Mouse (Mus musculus): Measurements from ENCODE around the gene Gm20388. TPM values are rescaled to one million over a fixed set of nuclear protein-coding genes. Genes with fewer than 3 reads are reported as not detected.

The Gm20388 gene
- total RNA-seq, 2 experiments from 2014 or later, result 12.7 TPM; not detected in 1

DNA sequence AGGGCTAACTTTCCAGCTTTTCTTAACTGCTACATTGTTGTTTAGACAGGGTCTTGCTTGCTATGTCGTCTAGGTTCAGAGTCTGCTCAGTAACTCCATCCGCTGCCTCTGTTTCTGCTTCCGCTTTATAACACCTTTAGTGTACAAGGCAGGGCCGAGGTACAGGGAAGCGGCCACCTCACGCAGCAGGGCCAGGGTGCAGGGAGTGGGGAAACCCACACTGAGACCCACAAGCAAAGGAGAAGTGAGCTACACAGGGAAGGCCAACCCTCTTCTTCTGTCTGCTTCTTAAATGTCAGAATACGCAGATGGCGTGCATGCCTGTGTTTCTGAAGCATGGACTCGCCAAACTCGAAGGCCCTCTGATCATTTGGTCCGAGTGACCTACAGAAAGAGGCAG is 568.1 kb downstream of the Gm20388 start:
- no peak for DNase-seq

DNA sequence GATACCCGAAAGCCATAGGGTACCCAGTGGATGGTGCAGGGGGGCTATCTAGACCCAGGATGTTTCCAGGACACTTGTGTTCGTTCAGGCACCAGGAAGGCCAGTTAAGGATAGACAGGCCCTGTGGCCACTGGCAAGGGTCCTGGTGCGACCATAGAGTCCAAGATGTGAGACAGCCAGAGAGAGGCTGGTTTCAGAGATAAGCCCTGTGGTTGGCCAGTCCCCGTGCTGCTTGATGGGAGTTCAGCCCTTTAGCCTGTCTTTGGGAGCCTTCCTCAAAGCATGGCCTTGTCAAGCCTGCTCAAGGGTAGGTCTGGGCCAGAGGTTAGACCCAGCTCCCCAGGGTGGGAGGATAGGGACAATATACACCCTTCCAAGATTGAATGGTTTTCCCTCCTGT is 569.0 kb downstream of the Gm20388 start:
- DNase-seq, result no peak

DNA sequence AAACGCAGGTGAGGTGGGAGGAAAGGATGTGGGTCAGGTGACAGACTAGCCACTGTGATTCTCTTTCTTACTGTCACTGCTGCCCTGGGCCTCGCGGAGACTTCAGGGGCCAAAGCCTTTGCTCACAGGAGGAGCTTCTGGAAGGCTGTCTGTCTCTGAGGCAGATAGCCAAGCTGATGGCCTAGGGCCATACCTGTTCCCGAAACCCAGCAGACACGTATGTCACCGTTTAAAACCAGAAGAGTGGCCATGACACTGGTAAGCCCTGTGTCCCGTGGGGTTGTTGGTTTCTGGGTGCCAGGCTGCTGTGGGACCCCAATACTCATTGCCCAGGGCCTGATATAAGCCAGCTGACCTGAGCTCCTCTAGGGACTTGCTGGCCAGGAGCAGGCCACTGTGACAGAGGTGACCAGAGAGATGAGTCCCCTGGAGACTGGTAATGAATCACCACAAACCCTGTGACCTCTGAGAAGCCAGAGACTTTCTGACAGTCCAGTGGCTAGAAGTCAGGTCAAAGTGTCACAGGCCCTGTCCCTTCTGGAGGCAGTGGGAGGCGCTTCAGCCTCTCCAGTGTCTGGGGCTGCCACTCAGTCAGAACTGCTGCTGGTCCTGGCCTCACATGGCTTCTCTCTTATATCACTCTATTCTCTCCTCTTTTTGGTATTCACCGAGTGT is 571.5 kb downstream of the Gm20388 start:
- DNase-seq, result no peak

- DNase-seq, result peak in 1 of 2 experiments; percentile 60
These were observed 573.8 kb downstream of the Gm20388 start for GRCm38 (mm10) chr8:120484460-120484859.

DNA sequence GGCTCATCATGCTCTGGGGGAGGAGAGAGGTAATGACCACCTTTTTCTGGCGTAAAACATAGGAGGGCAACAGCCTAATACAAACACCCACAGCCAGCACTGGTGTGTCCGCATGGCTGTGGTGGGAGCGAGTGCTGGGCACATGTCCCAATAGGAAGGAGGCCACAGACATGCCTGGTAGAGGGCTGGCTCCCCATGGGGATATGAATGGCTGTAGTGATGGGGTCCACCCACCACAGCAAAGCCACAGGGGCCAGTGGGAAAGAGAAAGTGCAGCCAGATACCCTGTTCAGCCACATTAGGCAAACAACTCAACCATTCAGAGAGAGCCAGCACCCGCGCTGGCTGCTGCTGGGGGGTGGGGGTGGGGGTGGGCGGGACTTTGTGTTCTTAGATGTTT is 574.5 kb downstream of the Gm20388 start:
- peak in 1 of 2 experiments; percentile 44 for DNase-seq

DNA sequence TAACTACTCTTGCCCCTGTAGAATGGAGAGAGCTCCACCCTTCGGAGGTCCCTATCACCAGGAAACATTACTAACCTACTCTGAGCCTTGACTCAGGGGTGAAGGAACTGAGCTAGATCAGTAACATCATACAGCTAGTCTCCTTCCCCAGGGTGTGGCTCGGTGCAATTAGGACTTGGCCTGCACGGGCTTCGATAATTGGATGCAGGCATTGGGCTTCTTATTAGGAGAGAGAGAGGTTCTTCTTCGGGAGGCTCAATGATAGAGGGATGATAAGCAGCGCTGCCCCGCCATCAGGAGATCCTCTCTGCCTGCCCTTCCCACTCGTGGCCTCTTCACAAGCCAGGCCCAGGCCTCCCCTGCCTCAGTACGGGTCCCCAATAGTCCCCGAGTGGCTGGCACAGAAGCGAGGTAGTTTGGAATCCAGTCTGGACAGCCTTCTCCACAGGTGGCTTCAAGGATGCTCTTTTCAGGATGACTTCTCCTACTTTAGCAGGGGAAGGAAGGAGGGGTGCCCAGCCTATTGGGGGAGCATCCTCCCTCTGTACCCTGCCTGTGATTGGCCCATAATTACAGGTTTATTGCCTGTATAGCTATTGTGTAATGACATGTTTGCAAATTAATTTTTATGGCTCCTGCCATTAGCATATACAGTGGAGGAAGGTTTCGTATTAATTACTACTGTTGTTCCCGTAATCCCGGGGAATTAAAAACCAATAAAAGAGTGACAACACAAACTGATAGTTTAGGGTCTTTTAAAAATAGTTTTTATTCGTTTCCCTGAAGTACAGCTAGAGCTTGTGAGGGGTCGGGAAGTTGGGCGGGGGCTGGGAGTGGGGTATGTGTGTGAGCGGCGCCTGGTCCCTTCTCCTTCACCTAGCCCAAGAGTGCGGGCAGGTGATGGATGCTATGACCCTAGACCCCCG is 575.2 kb downstream of the Gm20388 start:
- no peak for DNase-seq

DNA sequence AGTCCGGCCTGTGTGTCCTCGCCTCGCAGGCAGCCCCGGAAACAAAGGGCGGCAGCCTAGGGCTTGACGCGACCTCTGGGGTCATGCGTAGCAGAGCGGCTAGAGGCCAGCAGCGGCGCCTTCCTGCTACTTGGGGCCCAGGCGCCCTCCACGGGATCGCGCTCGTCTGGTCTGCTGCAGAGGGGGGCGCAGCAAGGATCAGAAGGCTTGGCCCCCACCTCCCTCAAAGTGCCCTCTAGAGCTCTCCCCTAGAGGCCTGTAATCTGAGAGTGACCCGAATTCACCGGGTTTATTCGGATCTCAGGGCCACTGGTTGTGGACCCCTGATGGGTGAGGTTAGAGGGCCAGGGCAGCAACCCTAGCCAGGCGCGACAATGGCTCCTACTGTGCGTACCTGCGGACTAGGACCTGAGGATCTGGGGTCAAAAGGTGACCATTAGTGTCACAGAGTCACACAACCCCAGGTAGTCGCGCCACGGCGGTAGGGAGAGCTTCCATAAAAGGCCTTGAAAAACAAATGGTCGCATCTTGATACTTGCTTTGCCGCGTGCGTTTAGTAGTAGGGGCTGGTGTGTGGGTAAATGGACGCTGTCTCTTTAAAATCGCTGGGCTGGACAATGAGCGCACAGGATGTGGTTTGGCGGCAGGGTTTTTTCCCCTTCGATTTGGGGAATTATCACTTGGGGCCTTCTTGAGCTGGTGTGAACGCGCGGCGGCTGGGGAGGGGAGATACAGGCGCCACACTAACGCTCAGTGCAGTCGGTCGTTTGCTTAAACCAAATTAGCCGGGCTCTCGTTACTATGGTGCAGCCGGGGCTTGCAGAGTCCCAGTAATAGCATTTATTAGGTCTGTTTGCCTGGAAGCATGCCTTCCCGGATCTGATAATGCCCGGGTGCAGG is 576.1 kb downstream of the Gm20388 start:
- peak; percentile 64 to 69 for DNase-seq

- DNase-seq, result no peak
These were observed 576.7 kb downstream of the Gm20388 start for GRCm38 (mm10) chr8:120487377-120487728.

DNA sequence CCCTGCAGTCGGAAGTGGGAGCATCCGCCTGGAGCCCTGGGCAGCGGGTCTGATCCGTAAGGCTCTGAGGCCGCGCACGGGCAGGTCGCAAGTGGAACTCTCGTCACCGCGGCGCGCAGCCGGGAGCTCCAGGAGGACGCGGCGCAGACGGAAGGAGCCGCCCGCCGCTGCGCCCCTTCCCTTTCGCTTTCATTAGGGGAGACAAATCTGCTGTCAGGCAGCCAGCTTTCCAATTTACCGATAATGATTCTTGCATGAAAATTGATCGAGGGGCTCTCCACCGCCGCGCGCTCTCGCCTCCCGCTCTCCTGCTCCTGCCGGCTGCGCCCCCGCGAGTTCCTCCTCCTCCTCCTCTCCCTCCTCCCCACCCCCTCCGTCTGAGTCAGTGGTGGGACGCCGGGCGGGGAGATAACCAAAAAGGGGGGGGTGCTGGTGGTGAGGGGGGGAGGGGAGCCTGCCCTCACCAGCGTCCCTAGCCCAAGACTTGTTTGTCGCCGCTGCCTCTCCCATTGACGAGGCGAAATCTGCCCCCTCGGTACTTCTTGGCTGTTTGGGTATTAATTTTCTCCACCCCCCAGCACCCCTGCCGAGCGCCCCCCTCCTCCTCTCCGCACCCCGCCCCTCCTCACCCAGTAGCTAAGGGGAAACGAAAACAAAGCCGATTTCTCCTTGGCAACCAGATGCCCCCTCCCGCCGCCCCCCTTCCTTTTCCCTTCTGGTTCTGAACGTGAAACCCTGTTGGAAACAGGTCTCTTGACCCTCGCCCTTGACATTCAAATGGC is 577.3 kb downstream of the Gm20388 start:
- DNase-seq, result peak; percentile 78 to 79

DNA sequence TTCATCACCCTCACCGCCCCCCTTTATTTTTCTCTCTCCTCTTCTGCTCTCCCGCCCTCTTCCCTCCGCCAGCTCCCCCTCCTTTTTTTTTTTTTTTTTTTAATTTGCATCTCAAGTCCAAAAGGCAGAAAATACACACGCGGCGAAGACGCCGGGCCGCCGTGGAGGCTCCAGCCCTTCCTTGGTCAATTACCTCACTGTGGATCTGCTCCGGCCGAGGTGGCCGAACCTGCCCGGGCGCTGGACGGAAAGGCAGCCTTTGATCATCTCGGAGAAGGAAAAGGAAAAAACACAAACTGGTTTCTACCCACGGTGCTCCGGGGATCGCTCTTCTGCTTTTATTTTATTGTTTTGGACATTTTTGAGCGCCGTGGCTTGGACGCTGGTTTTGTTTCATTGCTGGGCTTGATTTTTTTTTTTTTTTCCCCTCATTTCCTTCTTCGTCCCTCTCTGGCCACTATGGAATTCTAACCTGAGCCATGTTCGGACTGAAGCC is 578.0 kb downstream of the Gm20388 start:
- DNase-seq, result no peak

DNA sequence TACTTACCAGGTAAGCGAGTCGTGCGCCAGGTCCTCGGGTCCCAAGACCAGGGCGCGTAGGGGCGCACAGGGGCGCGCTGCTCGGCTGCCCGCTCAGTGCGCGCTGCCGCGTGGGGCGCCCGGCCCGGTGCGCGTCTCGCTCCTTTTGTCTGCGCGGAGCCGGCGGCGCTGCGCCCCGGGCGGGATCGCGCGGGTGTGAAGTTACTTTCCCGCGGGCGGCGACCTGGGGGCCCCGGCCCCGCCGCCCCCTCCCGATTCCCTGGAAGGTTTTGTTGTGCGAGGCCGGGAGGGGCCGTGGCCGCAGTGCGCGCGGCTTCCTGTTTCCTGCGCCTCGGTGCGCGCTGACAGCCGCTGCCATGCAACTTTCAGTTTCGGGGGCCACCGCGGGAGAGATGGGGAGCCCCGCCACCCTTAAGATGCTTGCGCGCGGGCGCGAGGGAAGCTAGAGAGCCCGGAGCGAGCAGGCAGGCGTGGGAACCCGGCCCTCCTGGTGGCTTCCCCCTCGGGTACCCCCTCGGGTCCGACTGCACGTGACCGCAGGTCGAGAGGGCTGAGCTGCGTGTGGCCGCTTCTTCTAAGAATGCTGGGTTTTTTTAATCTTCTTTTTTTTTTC is 578.6 kb downstream of the Gm20388 start:
- DNase-seq, result peak in 1 of 2 experiments; percentile 58

GRCm38 (mm10) chr8:120489771-120490281 is 579.2 kb downstream of the Gm20388 start:
- no peak for DNase-seq

DNA sequence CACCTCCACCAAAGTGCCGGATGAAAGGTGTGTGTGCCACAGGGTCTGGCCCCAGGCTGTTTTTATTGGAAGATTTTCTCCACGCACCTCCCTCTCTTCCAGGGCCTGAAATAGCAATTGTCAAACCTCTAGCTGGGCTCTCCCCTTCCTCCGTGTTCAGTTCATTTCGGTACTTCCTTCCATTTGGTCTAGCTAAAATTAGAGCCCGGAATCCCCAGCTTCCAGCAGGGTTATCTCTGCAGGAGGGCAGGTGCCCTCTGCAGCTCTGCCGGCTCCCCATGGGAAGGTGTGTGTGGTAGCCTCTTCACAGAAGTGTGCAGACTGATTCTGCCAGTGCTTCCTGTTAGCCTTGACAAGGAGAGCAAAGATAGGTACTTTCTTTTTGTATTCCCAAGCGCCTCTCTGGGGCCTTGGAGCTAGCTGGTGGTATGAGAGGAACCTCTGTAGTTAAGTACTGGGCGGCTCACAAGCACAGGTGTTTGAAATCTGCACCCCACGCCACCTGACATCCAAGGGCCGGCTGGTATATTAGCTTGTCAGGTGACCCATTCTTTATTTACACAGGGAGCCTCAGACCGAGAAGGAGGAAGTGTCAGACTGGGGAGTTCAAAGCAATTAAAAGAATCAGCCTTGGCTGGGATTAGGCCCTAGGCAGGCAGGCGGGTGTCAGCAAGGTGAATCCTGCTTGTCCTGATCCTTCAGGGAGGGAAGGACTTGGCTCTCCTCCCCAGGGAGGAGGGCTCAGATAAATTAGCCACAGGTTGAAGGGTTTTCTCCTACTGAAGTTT is 579.9 kb downstream of the Gm20388 start:
- DNase-seq, result no peak

DNA sequence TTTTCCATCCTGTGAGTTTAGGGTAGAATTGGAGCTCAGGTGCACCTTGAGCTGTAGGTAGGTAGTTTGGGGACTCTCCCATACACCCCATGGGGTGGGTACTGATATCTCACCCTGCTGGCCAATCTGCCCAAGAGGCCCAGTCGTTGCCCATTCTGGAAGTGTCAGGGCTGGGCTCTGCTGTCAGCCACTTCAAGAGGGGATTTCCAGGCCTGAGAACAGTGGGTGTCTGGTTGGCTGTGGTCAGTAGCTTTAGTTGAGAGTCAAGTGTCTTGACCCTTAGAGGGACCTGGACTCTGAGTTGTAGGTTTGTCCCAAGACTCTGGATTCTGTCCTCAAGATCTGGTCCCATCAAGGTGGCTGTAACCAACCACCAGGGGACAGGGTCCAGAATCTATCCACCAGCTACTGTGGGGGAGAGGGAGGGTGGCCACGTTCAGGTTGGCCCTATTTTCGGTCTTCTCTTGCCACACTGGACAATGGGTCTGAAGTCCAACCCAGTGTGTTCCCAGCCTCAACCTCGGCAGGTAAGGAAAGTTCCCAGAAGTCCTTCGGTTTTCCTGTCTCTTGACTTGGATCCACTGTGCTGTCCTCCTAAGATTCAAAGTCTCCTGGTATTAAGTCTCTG is 580.6 kb downstream of the Gm20388 start:
- DNase-seq, result no peak

DNA sequence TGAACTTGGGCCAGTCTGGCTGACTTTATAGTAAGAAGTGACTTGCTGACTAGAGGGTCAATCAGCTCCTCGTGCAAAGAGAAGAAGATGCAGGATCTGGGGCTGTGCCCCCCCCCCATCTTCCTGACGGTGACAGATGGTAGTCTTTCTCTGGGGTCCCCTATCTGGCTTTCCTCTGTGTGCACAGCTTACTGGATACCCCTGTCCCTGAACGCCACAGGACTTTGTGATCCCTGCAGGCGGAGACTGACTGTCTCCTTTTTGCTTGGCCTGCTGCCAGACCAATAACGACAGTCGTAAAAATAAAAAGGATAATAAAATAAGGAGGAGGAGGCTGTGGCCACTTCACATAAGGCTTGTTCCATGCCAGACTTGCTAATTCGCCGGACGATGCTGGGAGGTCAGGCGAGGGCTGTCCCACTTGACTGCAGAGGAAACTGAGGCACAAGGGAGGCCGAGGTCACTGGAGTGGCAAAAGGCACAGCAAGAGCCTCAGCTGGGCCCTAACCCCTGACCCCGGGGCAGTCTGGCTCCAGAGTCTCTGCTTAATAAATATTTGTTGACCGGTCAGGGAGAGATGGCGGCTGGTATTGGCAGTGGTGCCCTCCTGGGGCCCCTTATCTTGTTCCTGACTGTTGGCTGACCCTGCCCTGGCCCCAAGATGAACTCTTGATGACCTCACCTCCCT is 581.7 kb downstream of the Gm20388 start:
- DNase-seq, result no peak

DNA sequence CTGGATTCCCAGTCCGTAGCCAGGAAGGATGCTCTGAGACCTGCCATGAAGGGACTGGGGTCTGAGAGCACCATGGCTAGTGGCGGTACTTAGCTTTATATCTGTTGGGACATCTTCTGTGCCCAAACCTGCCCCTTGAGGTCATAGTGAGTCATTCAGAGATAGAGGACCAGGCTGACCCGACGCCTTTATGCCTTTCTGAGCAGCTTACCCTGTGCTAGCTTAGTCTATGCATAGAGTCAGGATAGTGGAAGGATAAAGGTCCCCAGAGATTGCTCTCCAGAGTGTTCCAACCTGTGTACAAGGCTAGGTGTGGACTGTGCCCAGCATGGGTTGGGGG is 582.2 kb downstream of the Gm20388 start:
- DNase-seq, result no peak

- no peak for DNase-seq
These were observed 583.1 kb downstream of the Gm20388 start for GRCm38 (mm10) chr8:120493508-120494464.

GRCm38 (mm10) chr8:120494903-120495302 is 584.3 kb downstream of the Gm20388 start:
- DNase-seq, result no peak
